Mouse (Mus musculus) ES-Bruce4 (cell line): ENCODE data around the gene Zfp697.

Experiments
- CTCF ChIP-seq: IDR thresholded peaks from one replicate; pipeline ENCODE4 v1.8.1; 2011; ENCODE audit warnings: low read depth, low read length
- EP300 ChIP-seq: IDR thresholded peaks from 2 replicates; pipeline ENCODE4 v1.6.1; 2011; ENCODE audit warnings: low read depth, low read length; ENCODE audit not compliant: insufficient read depth

DNA sequence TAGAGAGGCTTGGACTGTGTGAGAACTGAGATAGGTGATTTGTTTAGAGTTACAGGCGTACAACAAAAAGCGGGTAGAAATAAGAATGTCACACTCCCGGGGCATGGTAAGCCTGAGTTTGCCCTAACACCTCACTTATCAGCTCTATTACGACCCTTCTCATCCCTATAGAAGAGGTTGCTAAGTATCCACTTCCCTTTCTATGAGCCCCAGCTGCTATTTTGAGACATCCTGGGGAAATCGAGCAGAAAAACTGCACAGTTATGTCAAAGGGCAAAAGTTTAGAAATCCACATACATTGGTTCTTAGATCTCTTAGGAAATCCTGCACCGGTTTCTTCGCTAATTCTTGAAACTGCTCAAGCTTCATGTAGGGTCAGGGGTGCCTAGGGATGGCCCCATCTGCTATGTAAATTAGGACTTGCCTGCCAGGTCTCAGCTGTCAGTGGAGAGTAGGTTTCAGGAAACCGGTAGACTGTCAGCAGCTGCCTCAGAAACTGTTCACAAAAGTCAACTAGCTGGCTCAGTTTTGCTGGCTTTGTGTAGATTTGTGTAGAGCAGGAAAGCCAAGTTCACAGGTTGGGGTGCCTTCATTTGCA is 46.8 kb downstream of the Zfp697 start:
- no peak for TF ChIP-seq CTCF
- no peak for TF ChIP-seq EP300
